Mouse (Mus musculus) embryonic fibroblast, embryonic 13.5 days (primary cell): ENCODE results near the gene Slc26a5.

Experiments used
- CTCF ChIP-seq: IDR thresholded peaks from 2 replicates; pipeline ENCODE4 v1.5.1; 2011; ENCODE audit warnings: mild to moderate bottlenecking, control low read depth, low read length, moderate library complexity, borderline replicate concordance; ENCODE audit not compliant: insufficient read depth
- POLR2A ChIP-seq: IDR thresholded peaks from 2 replicates; pipeline ENCODE4 v1.6.1; 2011; ENCODE audit warnings: low read depth, mild to moderate bottlenecking, control low read depth, low read length, moderate library complexity

- TF ChIP-seq CTCF (no peak), POLR2A (no peak)
These were observed 18.0 kb downstream of the Slc26a5 start for GRCm38 (mm10) chr5:21847438-21847837.
